Mouse (Mus musculus) heart, embryonic 13.5 days (tissue): ENCODE data around the gene 1700030K09Rik. TPM values are rescaled to one million over a fixed set of nuclear protein-coding genes. Genes with fewer than 3 reads are reported as not detected.

Experiments used
- ATAC-seq: fragments of 200-750 bp; cut with Nextera tagmentation; 2 replicates; pipeline ENCODE4 v1.8.0; 2017; ENCODE audit warnings: moderate TSS enrichment; ENCODE audit not compliant: insufficient number of reproducible peaks, low FRiP score, low TSS enrichment; ENCODE audit errors: extremely low read depth
- H3K27ac ChIP-seq: fragments of 300-500 bp; sonication (generic); replicated peaks from 2 replicates; pipeline ENCODE4 v1.5.1; 2015; ENCODE audit warnings: moderate library complexity, mild to moderate bottlenecking, inconsistent platforms
- H3K27me3 ChIP-seq: fragments of 300-500 bp; sonication (generic); replicated peaks from 2 replicates; pipeline ENCODE4 v1.6.1; 2015; ENCODE audit warnings: mild to moderate bottlenecking, inconsistent platforms
- H3K36me3 ChIP-seq: fragments of 300-500 bp; sonication (generic); 2 replicates; pipeline ENCODE4 v1.6.1; 2015; ENCODE audit warnings: mild to moderate bottlenecking, inconsistent platforms
- H3K4me1 ChIP-seq: fragments of 300-500 bp; sonication (generic); 2 replicates; pipeline ENCODE4 v1.6.1; 2015; ENCODE audit warnings: inconsistent platforms
- H3K4me2 ChIP-seq: fragments of 300-500 bp; sonication (generic); 2 replicates; pipeline ENCODE4 v1.6.1; 2015; ENCODE audit warnings: inconsistent platforms, mild to moderate bottlenecking, moderate library complexity
- H3K4me3 ChIP-seq: fragments of 300-500 bp; sonication (generic); 2 replicates; pipeline ENCODE4 v1.5.1; 2015; ENCODE audit warnings: moderate library complexity, mild to moderate bottlenecking, inconsistent platforms
- H3K9ac ChIP-seq: fragments of 300-500 bp; sonication (generic); 2 replicates; pipeline ENCODE4 v1.6.1; 2015; ENCODE audit warnings: inconsistent platforms, mild to moderate bottlenecking, moderate library complexity
- H3K9me3 ChIP-seq: fragments of 300-500 bp; sonication (generic); 2 replicates; pipeline ENCODE4 v1.6.1; 2016; ENCODE audit warnings: inconsistent platforms
- WGBS: fragments of 180-500 bp; shearing (Covaris S2); methylation state at CpG from one replicate; pipeline ENCODE4 v1.1.7; 2015; ENCODE audit warnings: mixed read lengths; 5-methylcytosine and 5-hydroxymethylcytosine counted together
- polyA plus RNA-seq: library from polyadenylated mRNA; unstranded; fragments of >200 nt; fragmentation: Nextera tagmentation; extraction: Ambion mirVana; gene quantifications from 2 replicates; pipeline ENCODE4 v1.2.1, GENCODE M21; 2015

Gene 1700030K09Rik
- polyA plus RNA-seq, 1 experiment from 2014 or later: 9.4 TPM

- Histone ChIP-seq H3K36me3 (peaks cover 50% of the 10 kb centered on the region), H3K27ac (peak overlapping the region; percentile 79), H3K4me2 (peak overlapping the region; percentile 97), H3K9me3 (no peaks in the 10 kb centered on the region), H3K27me3 (no peaks in the 10 kb centered on the region), H3K4me1 (peaks cover 28% of the 10 kb centered on the region), H3K4me3 (peak overlapping the region; percentile 97), H3K9ac (peak overlapping the region; percentile 94)
- under 1% methylated on average over 44 of the region's 56 CpGs for WGBS
- peak; percentile 97 for ATAC-seq
Measured at GRCm38 (mm10) chr8:72492622-72493081, 49.0 kb downstream of the 1700030K09Rik start.

GRCm38 (mm10) chr8:72493381-72493780, 49.7 kb downstream of the 1700030K09Rik start:
- H3K9me3 ChIP-seq: no peaks in the 10 kb centered on the region
- no peak for ATAC-seq
- 10% methylated on average over 8 of the region's 8 CpGs for WGBS
- H3K4me3 ChIP-seq: peak overlapping the region; percentile 97
- peaks cover 44% of the 10 kb centered on the region for H3K36me3 ChIP-seq
- peaks cover 30% of the 10 kb centered on the region for H3K4me1 ChIP-seq
- no peaks in the 10 kb centered on the region for H3K27me3 ChIP-seq
- peak overlapping the region; percentile 85 for H3K9ac ChIP-seq
- H3K4me2 ChIP-seq: peak overlapping the region; percentile 91
- peak overlapping the region; percentile 68 for H3K27ac ChIP-seq

GRCm38 (mm10) chr8:72495411-72496111, 51.9 kb downstream of the 1700030K09Rik start:
- no peak for ATAC-seq
- peaks cover 47% of the 10 kb centered on the region for H3K4me1 ChIP-seq

GRCm38 (mm10) chr8:72496217-72496616, 52.5 kb downstream of the 1700030K09Rik start:
- Histone ChIP-seq H3K4me1 (peaks cover 46% of the 10 kb centered on the region), H3K36me3 (peaks cover 32% of the 10 kb centered on the region), H3K9me3 (no peaks in the 10 kb centered on the region)

More at GRCm38 (mm10) chr8:72495411-72496111, 51.9 kb downstream of the 1700030K09Rik start:
- no peaks in the 10 kb centered on the region for H3K27me3 ChIP-seq
- H3K27ac ChIP-seq: no peak overlapping the region
- H3K4me2 ChIP-seq: no peak overlapping the region
- no peak overlapping the region for H3K9ac ChIP-seq
- no peak overlapping the region for H3K4me3 ChIP-seq
- H3K9me3 ChIP-seq: no peaks in the 10 kb centered on the region
- 86% methylated on average over 23 of the region's 23 CpGs for WGBS
- peaks cover 32% of the 10 kb centered on the region for H3K36me3 ChIP-seq

GRCm38 (mm10) chr8:72497911-72498310, 54.2 kb downstream of the 1700030K09Rik start:
- Histone ChIP-seq H3K9ac (no peak overlapping the region), H3K9me3 (no peaks in the 10 kb centered on the region), H3K4me3 (no peak overlapping the region), H3K27me3 (no peaks in the 10 kb centered on the region), H3K4me2 (no peak overlapping the region), H3K36me3 (peaks cover 36% of the 10 kb centered on the region), H3K27ac (no peak overlapping the region), H3K4me1 (peaks cover 47% of the 10 kb centered on the region)
- no peak for ATAC-seq
- WGBS: 71% methylated on average over 1 of the region's 1 CpGs

More at GRCm38 (mm10) chr8:72496217-72496616, 52.5 kb downstream of the 1700030K09Rik start:
- no peak overlapping the region for H3K4me2 ChIP-seq
- H3K27me3 ChIP-seq: no peaks in the 10 kb centered on the region
- H3K4me3 ChIP-seq: no peak overlapping the region
- WGBS: 88% methylated on average over 19 of the region's 19 CpGs
- H3K27ac ChIP-seq: no peak overlapping the region
- ATAC-seq: no peak
- no peak overlapping the region for H3K9ac ChIP-seq

- no peak for ATAC-seq
- Histone ChIP-seq H3K36me3 (peaks cover 36% of the 10 kb centered on the region), H3K4me3 (no peak overlapping the region), H3K4me1 (peaks cover 49% of the 10 kb centered on the region), H3K4me2 (no peak overlapping the region), H3K27me3 (no peaks in the 10 kb centered on the region), H3K27ac (peak overlapping the region; percentile 80; the same call in 1 of the 2 replicates), H3K9me3 (no peaks in the 10 kb centered on the region), H3K9ac (0 out of 2 replicates have a peak overlapping the region, but pooled peaks have one; percentile 7)
- WGBS: 82% methylated on average over 4 of the region's 4 CpGs
Measured at GRCm38 (mm10) chr8:72498527-72498926, 54.8 kb downstream of the 1700030K09Rik start.

GRCm38 (mm10) chr8:72499521-72500284, 56.0 kb downstream of the 1700030K09Rik start:
- Histone ChIP-seq H3K36me3 (peaks cover 33% of the 10 kb centered on the region), H3K4me3 (no peak overlapping the region), H3K4me1 (peaks cover 53% of the 10 kb centered on the region), H3K27me3 (no peaks in the 10 kb centered on the region), H3K9ac (peak overlapping the region; percentile 11; the same call in 1 of the 2 replicates), H3K27ac (peak overlapping the region; percentile 80), H3K9me3 (no peaks in the 10 kb centered on the region), H3K4me2 (0 out of 2 replicates have a peak overlapping the region, but pooled peaks have one; percentile 9)
- WGBS: 68% methylated on average over 2 of the region's 2 CpGs
- 0 out of 2 replicates have a peak, but pooled peaks have one; percentile 6 for ATAC-seq

- H3K9me3 ChIP-seq: no peaks in the 10 kb centered on the region
- peaks cover 25% of the 10 kb centered on the region for H3K36me3 ChIP-seq
- H3K27ac ChIP-seq: peak overlapping the region; percentile 80; the same call in 1 of the 2 replicates
- H3K9ac ChIP-seq: no peak overlapping the region
- no peaks in the 10 kb centered on the region for H3K27me3 ChIP-seq
- 78% methylated on average over 1 of the region's 1 CpGs for WGBS
- peaks cover 61% of the 10 kb centered on the region for H3K4me1 ChIP-seq
- H3K4me3 ChIP-seq: no peak overlapping the region
- ATAC-seq: no peak
- H3K4me2 ChIP-seq: no peak overlapping the region
Measured at GRCm38 (mm10) chr8:72500521-72500931, 56.8 kb downstream of the 1700030K09Rik start.

GRCm38 (mm10) chr8:72504137-72504536, 60.5 kb downstream of the 1700030K09Rik start:
- H3K4me2 ChIP-seq: no peak overlapping the region
- ATAC-seq: no peak
- no peaks in the 10 kb centered on the region for H3K27me3 ChIP-seq
- H3K4me3 ChIP-seq: no peak overlapping the region
- no peaks in the 10 kb centered on the region for H3K9me3 ChIP-seq
- H3K27ac ChIP-seq: no peak overlapping the region
- H3K4me1 ChIP-seq: peaks cover 79% of the 10 kb centered on the region
- no peak overlapping the region for H3K9ac ChIP-seq
- peaks cover 8% of the 10 kb centered on the region for H3K36me3 ChIP-seq

GRCm38 (mm10) chr8:72504637-72505314, 61.1 kb downstream of the 1700030K09Rik start:
- peaks cover 73% of the 10 kb centered on the region for H3K4me1 ChIP-seq
- ATAC-seq: no peak
- H3K9me3 ChIP-seq: no peaks in the 10 kb centered on the region
- H3K4me2 ChIP-seq: no peak overlapping the region
- no peak overlapping the region for H3K9ac ChIP-seq
- H3K27ac ChIP-seq: no peak overlapping the region
- no peaks in the 10 kb centered on the region for H3K27me3 ChIP-seq
- no peak overlapping the region for H3K4me3 ChIP-seq
- peaks cover 4% of the 10 kb centered on the region for H3K36me3 ChIP-seq

GRCm38 (mm10) chr8:72507505-72507904, 63.8 kb downstream of the 1700030K09Rik start:
- Histone ChIP-seq H3K4me3 (no peak overlapping the region), H3K9me3 (no peaks in the 10 kb centered on the region), H3K9ac (no peak overlapping the region), H3K36me3 (peaks cover 3% of the 10 kb centered on the region), H3K27me3 (no peaks in the 10 kb centered on the region), H3K27ac (no peak overlapping the region), H3K4me1 (peaks cover 68% of the 10 kb centered on the region), H3K4me2 (no peak overlapping the region)
- no peak for ATAC-seq
- 61% methylated on average over 1 of the region's 1 CpGs for WGBS
